Mouse (Mus musculus): ENCODE results near the gene Msh6.
"Not testable (repeated sequence)": the region's sequence is repeated elsewhere in the genome, so short reads cannot be mapped to it uniquely, and the experiment has no call there.

The Msh6 gene

GRCm38 (mm10) chr17:87974629-87975228 is at the start of gene Msh6:
Gene Msh6 (plus strand): TSS chr17:87975062.
- peak; percentile 98 for DNase-seq (ENCODE audit: low read depth, low spot score)

- DNase-seq (ENCODE audit: low read depth, low spot score) = no peak
Observed at GRCm38 (mm10) chr17:87934326-87934725, 40.5 kb upstream of the Msh6 start.

GRCm38 (mm10) chr17:87934736-87935135 is 40.1 kb upstream of the Msh6 start:
- no peak for DNase-seq (ENCODE audit: low read depth, low spot score)

GRCm38 (mm10) chr17:87936156-87936555 is 38.7 kb upstream of the Msh6 start:
- DNase-seq (ENCODE audit: low read depth, low spot score) = no peak

- peak; percentile 88 for DNase-seq (ENCODE audit: low read depth, low spot score)
Observed at GRCm38 (mm10) chr17:87948965-87949584, 25.8 kb upstream of the Msh6 start.

- not testable (repeated sequence) for DNase-seq (ENCODE audit: low read depth, low spot score)
Observed at GRCm38 (mm10) chr17:87954618-87955124, 20.2 kb upstream of the Msh6 start.

- no peak for DNase-seq (ENCODE audit: low read depth, low spot score)
Observed at GRCm38 (mm10) chr17:87957096-87957840, 17.6 kb upstream of the Msh6 start.

GRCm38 (mm10) chr17:87958283-87958682 is 16.6 kb upstream of the Msh6 start:
- peak; percentile 56 for DNase-seq (ENCODE audit: low read depth, low spot score)

GRCm38 (mm10) chr17:87959406-87959805 is 15.5 kb upstream of the Msh6 start:
- DNase-seq (ENCODE audit: low read depth, low spot score) = not testable (repeated sequence)

- DNase-seq (ENCODE audit: low read depth, low spot score) = not testable (repeated sequence)
Observed at GRCm38 (mm10) chr17:87959931-87960330, 14.9 kb upstream of the Msh6 start.

GRCm38 (mm10) chr17:87963081-87964075 is 11.5 kb upstream of the Msh6 start:
- no peak for DNase-seq (ENCODE audit: low read depth, low spot score)

- DNase-seq (ENCODE audit: low read depth, low spot score) = not testable (repeated sequence)
Observed at GRCm38 (mm10) chr17:87968483-87968926, 6.4 kb upstream of the Msh6 start.

- DNase-seq (ENCODE audit: low read depth, low spot score) = not testable (repeated sequence)
Observed at GRCm38 (mm10) chr17:87971696-87972591, 2.9 kb upstream of the Msh6 start.

- DNase-seq (ENCODE audit: low read depth, low spot score) = no peak
Observed at GRCm38 (mm10) chr17:87972856-87973255, 2.0 kb upstream of the Msh6 start.

GRCm38 (mm10) chr17:87973261-87974167 is 1.3 kb upstream of the Msh6 start:
- no peak for DNase-seq (ENCODE audit: low read depth, low spot score)

- peak; percentile 67 for DNase-seq (ENCODE audit: low read depth, low spot score)
Observed at GRCm38 (mm10) chr17:87975229-87975853, 479 bp downstream of the Msh6 start.

- DNase-seq (ENCODE audit: low read depth, low spot score) = peak; percentile 12
Observed at GRCm38 (mm10) chr17:87976154-87976806, 1.4 kb downstream of the Msh6 start.

GRCm38 (mm10) chr17:87976927-87977326 is 2.1 kb downstream of the Msh6 start:
- DNase-seq (ENCODE audit: low read depth, low spot score) = not testable (repeated sequence)
